Mouse (Mus musculus) forebrain, postnatal 0 days (tissue): ENCODE measurements around the gene Tspear. TPM values are rescaled to one million over a fixed set of nuclear protein-coding genes. Genes with fewer than 3 reads are reported as not detected.
"Not testable (repeated sequence)": the region's sequence is repeated elsewhere in the genome, so short reads cannot be mapped to it uniquely, and the experiment has no call there.

Experiments
- ATAC-seq: fragments of 200-750 bp; cut with Nextera tagmentation; 2 replicates; pipeline ENCODE4 v1.8.0; 2017; ENCODE audit warnings: mild to moderate bottlenecking, moderate library complexity
- DNase-seq: peaks from one replicate; pipeline ENCODE4 v3.0.0-alpha.2; 2015
- H3K27ac ChIP-seq: fragments of 300-500 bp; sonication (generic); 2 replicates; pipeline ENCODE4 v1.5.1; 2014; ENCODE audit warnings: low read depth, mild to moderate bottlenecking, antibody characterized with exemption, low read length, moderate library complexity, mixed read lengths
- H3K27me3 ChIP-seq: fragments of 300-500 bp; sonication (generic); 2 replicates; pipeline ENCODE4 v1.6.1; 2014; ENCODE audit warnings: mild to moderate bottlenecking, low read length, mixed read lengths; ENCODE audit not compliant: insufficient read depth
- H3K36me3 ChIP-seq: fragments of 300-500 bp; sonication (generic); 2 replicates; pipeline ENCODE4 v1.6.1; 2014; ENCODE audit warnings: mild to moderate bottlenecking, moderate library complexity; ENCODE audit not compliant: insufficient read depth
- H3K4me1 ChIP-seq: fragments of 300-500 bp; sonication (generic); 2 replicates; pipeline ENCODE4 v1.6.1; 2014; ENCODE audit warnings: antibody characterized with exemption; ENCODE audit not compliant: insufficient read depth
- H3K4me2 ChIP-seq: fragments of 300-500 bp; sonication (generic); 2 replicates; pipeline ENCODE4 v1.6.1; 2014; ENCODE audit warnings: low read depth, mild to moderate bottlenecking, moderate library complexity
- H3K4me3 ChIP-seq: fragments of 300-500 bp; sonication (generic); 2 replicates; pipeline ENCODE4 v1.5.1; 2014; ENCODE audit warnings: low read depth, low read length, mixed read lengths
- H3K9ac ChIP-seq: fragments of 300-500 bp; sonication (generic); 2 replicates; pipeline ENCODE4 v1.6.1; 2014; ENCODE audit warnings: mild to moderate bottlenecking
- H3K9me3 ChIP-seq: fragments of 300-500 bp; sonication (generic); 2 replicates; pipeline ENCODE4 v1.6.1; 2016; ENCODE audit warnings: low read length
- CTCF ChIP-seq: sonication (generic); IDR thresholded peaks from 2 replicates; pipeline ENCODE4 v1.5.1; 2016; ENCODE audit warnings: antibody characterized with exemption, control low read depth, low read depth
- WGBS: fragments of 180-500 bp; shearing (Covaris S2); extraction: QIAGEN DNeasy Blood & Tissue Kit; methylation state at CpG from one replicate; pipeline ENCODE4 v1.1.7; 2014; 5-methylcytosine and 5-hydroxymethylcytosine counted together
- polyA plus RNA-seq: library from polyadenylated mRNA; unstranded; fragments of >200 nt; fragmentation: Nextera tagmentation; extraction: Ambion mirVana; gene quantifications from 2 replicates; pipeline ENCODE4 v1.2.1, GENCODE M21; 2015
- total RNA-seq: library from RNA; depleted of rRNA; stranded (reverse); fragments of >200 nt; gene quantifications from 2 replicates; pipeline ENCODE4 v1.2.3, GENCODE M21; 2014

The Tspear gene
- total and polyA plus RNA-seq, 2 experiments from 2014 or later = 0.14 to 0.99 TPM

DNA sequence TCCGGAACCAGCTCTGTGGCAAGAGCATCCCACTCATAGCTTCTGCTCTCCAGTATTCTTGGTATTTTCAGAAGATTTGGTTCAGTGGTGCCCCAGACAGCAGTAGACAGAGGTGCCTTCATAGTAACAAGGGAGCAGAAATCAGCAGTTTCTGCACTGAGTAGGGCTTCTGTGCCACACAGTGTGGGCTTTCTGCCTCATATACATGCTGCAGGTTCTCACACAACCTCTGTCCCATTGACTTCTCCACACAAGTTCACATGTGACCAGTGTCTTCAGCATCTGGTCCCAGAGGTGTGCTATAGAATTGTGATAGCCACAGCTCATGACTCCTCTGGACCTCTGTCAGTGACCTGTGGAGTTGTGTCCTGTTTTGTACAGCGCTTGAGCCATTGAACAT, 102.3 kb downstream of the Tspear start:
- ATAC-seq (no peak), DNase-seq (no peak)
- no peak for TF ChIP-seq CTCF
- H3K27ac ChIP-seq = no peak overlapping the region
- H3K36me3 ChIP-seq = no peaks in the 10 kb centered on the region
- no peak overlapping the region for H3K9ac ChIP-seq
- no peaks in the 10 kb centered on the region for H3K9me3 ChIP-seq
- no peaks in the 10 kb centered on the region for H3K27me3 ChIP-seq
- no peak overlapping the region for H3K4me2 ChIP-seq
- no peaks in the 10 kb centered on the region for H3K4me1 ChIP-seq
- WGBS = 83% methylated on average over 2 of the region's 2 CpGs
- no peak overlapping the region for H3K4me3 ChIP-seq

DNA sequence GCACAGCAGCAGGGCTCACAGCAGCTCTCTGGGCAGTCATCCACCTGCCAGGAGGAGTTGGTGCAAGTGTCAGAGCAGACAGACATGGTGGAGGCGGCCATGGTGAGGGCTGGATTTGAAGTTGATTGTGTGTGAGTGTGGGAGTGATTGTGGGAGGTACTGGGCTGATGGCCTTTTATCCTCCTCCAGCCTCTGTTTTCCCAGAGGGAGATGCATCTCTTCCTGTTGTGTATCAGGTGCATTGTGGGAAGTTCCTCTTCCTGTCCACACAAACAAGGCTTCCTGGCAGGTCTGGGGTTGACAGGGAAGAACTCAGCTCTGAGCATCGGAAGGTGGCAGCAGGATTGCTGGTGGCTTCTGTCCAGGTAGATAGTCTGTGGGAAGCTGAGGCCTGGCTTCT, 108.6 kb downstream of the Tspear start, which contains the start of gene Gm9639:
Gene Gm9639 (minus strand): TSS at position 101 of the 400 bp plus-strand sequence.
- Histone ChIP-seq H3K27me3 (no peaks in the 10 kb centered on the region), H3K27ac (no peak within 1 kb of the TSS), H3K36me3 (no peaks in the 10 kb centered on the region), H3K9ac (no peak within 1 kb of the TSS), H3K9me3 (no peaks in the 10 kb centered on the region), H3K4me1 (no peaks in the 10 kb centered on the region), H3K4me2 (no peak within 1 kb of the TSS), H3K4me3 (no peak within 1 kb of the TSS)
- no peak for TF ChIP-seq CTCF
- 48% methylated on average over 2 of the region's 2 CpGs for WGBS
- ATAC-seq (no peak), DNase-seq (no peak)

DNA sequence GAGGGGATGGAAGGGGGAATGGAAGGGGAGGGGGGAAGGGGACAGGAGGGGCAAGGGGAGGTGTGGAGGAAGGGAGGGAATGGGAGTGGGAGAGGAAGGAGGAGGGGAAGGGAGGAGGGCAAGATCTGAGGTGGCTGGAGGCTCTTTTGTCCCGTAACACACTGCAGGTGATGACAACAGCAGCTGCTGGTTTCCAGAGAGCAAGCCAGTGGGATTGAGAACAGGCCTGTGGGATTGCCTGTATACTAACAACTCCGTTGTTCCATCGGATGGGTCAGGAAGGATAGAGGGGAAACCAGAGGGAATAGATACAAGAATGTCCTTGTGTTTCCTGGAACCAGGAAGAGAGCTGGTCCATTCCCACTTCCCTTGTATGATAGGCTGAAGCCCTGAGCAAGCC, 111.3 kb downstream of the Tspear start:
- ATAC-seq (no peak), DNase-seq (no peak)
- Histone ChIP-seq H3K36me3 (no peaks in the 10 kb centered on the region), H3K9me3 (no peaks in the 10 kb centered on the region), H3K4me1 (no peaks in the 10 kb centered on the region), H3K27ac (no peak overlapping the region), H3K27me3 (no peaks in the 10 kb centered on the region), H3K9ac (no peak overlapping the region), H3K4me3 (no peak overlapping the region), H3K4me2 (no peak overlapping the region)
- TF ChIP-seq CTCF = no peak
- WGBS = 12% methylated on average over 3 of the region's 3 CpGs

DNA sequence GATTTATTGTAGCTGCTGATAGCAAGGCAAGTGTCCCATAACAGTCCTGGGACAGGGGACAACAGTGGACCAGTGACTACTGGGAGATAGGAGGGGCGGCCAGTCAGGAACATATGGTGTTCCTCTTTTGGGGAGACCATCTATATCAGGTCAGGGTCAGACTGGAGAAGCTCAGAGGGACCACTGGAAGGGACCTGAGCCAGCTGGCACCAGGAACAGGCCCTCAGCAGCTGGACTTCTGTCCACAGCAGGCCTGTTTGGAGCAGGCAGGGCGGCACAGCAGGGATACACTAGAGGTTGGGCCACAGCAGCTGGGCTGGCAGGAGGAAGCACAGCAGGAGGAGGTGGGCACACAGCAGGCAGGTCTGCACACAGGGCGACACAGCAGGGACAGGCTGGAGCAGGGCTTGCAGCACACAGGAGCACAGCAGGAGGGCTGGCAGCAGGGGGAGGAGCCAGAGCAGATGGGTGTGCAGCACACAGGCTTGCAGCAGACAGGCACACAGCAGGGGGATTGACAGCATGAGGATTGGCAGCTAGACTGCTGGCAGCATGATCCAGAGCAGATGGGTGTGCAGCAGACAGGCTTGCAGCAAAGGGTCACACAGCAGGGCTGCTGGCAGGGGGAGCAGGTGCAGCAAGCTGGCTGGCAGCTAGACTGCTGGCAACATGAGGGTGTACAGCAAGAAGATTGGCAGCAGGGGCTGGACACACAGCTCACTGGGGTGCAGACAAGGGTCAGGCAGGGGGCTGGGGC, 112.0 kb downstream of the Tspear start:
- H3K27ac ChIP-seq, DNase-seq, H3K27me3 ChIP-seq, H3K4me1 ChIP-seq, H3K4me3 ChIP-seq, H3K36me3 ChIP-seq, H3K9ac ChIP-seq, H3K4me2 ChIP-seq, ATAC-seq, H3K9me3 ChIP-seq: not testable (repeated sequence)
- 54% methylated on average over 2 of the region's 3 CpGs for WGBS

DNA sequence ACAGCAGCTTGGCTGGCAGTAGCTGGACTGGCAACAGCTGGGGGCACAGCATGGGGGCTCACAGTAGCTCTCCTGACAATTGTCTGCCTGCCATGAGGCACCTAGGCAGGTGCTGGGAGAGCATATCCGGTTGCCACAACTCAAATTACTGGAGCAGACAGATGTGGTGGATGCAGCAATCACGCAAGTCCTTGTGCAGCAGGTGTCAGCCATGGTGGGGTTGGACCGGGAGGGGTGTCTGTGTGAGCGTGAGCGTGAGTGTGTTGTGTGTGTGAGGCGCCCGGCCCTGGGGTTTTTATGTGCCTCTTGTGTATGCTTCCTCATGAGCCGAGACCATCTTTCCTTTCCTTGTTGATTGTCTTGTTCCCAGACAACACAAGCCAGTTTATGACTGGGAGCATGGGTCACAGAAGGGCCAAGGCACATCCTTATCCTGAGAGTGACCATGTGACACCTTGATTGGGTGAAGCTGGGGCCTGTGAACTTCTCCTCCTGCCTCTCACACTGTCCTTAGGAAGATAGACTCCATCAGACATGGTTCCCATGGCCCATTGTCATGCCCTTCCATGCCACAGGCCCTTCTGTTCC, 112.6 kb downstream of the Tspear start, which contains the start of gene Gm19668:
Gene Gm19668 (minus strand): TSS at position 213 of the 588 bp plus-strand sequence.
- Histone ChIP-seq H3K27ac (no peak within 1 kb of the TSS), H3K4me1 (no peaks in the 10 kb centered on the region), H3K9me3 (no peaks in the 10 kb centered on the region), H3K4me3 (no peak within 1 kb of the TSS), H3K9ac (no peak within 1 kb of the TSS), H3K27me3 (no peaks in the 10 kb centered on the region), H3K36me3 (no peaks in the 10 kb centered on the region), H3K4me2 (no peak within 1 kb of the TSS)
- no peak for TF ChIP-seq CTCF
- DNase-seq (no peak), ATAC-seq (no peak)
- 61% methylated on average over 8 of the region's 8 CpGs for WGBS

DNA sequence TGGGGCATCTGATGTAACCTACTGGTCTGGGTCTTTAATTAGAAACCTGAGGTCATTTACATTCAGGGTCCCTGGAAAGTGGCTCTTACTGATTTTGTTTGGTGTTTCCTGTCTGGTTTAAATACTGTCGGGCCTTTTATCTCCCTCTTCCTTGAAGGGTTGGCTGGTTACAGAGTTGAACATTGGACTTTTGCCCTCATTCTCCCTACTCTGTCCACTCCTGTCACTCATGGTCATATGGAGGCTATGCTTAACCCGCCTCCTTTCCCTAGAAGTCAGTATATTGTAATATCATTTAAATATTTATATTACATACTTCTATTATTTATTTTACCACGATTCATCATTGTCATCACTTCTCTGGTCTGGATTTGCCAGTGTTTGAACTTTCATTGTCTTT, 117.7 kb downstream of the Tspear start:
- ATAC-seq = no peak

DNA sequence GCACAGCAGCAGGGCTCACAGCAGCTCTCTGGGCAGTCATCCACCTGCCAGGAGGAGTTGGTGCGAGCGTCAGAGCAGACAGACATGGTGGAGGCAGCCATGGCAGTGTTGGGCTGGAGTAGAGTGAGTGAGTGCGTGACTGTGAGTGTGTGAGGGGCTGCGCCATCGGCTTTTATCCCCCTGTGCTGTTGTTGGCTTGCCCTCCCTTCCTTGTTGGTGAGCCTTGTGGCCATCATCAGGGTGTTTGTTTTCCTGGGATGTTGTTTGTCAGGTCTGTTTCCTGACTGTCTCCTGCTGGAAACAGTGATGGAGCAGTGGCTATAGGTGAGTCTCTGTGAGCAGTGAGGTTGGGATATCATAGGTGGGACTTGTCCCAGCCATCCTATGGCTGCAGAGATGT, 125.4 kb downstream of the Tspear start, which contains the start of gene Gm9507:
Gene Gm9507 (minus strand): TSS at position 101 of the 400 bp plus-strand sequence.
- Histone ChIP-seq H3K27me3 (no peaks in the 10 kb centered on the region), H3K9me3 (no peaks in the 10 kb centered on the region), H3K27ac (no peak within 1 kb of the TSS), H3K36me3 (no peaks in the 10 kb centered on the region), H3K9ac (no peak within 1 kb of the TSS), H3K4me2 (no peak within 1 kb of the TSS), H3K4me3 (no peak within 1 kb of the TSS), H3K4me1 (no peaks in the 10 kb centered on the region)
- DNase-seq (no peak), ATAC-seq (no peak)
- TF ChIP-seq CTCF = no peak
- 66% methylated on average over 5 of the region's 5 CpGs for WGBS

More for the DNA sequence above, 117.7 kb downstream of the Tspear start:
- no peak overlapping the region for H3K27ac ChIP-seq
- 78% methylated on average over 3 of the region's 3 CpGs for WGBS
- H3K4me3 ChIP-seq = no peak overlapping the region
- no peak for TF ChIP-seq CTCF
- no peaks in the 10 kb centered on the region for H3K27me3 ChIP-seq
- no peak overlapping the region for H3K4me2 ChIP-seq
- DNase-seq = no peak
- no peaks in the 10 kb centered on the region for H3K36me3 ChIP-seq
- no peak overlapping the region for H3K9ac ChIP-seq
- no peaks in the 10 kb centered on the region for H3K4me1 ChIP-seq
- H3K9me3 ChIP-seq = no peaks in the 10 kb centered on the region
